Mouse (Mus musculus): ENCODE results near the gene Lonp2.

DNA sequence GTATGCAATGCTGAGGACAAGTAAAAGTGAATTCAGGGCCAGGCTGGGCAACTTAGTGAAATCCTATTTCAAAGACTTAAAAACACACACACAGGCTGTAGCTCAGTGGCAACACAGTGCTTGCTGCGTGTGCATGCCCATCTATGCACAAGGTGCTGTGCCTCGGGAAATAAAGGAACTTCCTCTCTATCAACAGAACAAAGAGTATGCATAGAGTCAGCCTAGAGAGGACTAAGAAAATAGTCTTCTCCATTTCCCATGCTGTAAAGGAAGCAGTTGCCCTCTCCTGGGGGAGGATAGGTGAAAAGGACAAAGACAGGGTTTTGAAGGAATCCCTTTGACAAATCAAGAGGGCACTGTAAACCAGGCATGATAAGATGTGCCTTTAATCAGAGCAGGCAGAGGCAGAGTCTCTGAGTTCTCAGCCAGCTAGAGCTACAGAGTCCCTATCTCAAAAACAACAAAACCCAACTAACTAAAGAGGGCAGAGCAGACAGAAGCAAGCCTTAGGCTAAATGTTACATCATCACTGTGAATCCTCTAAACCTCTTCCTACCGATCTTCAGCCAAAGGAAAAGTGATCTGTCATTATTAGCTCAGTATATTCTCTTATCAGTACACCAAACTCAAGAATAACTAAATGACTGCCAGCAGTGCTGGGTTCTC lies 111.7 kb downstream of the Lonp2 start:
- no peak for TF ChIP-seq POLR2A (IDR thresholded peaks at IDR 0.05; ENCODE audit: insufficient read length, low read depth)
- TF ChIP-seq E2F4 (IDR thresholded peaks at IDR 0.05; ENCODE audit: insufficient read depth), result no peak
- TF ChIP-seq USF1 (IDR thresholded peaks at IDR 0.05; ENCODE audit: low read depth), result no peak
- TF ChIP-seq MYOG (IDR thresholded peaks at IDR 0.05; ENCODE audit: control insufficient read depth in 1 of 3, insufficient read depth in 1 of 3, insufficient read length in 2 of 3, low read depth in 2 of 3), result no peak
- TF ChIP-seq CEBPB (IDR thresholded peaks at IDR 0.05; ENCODE audit: insufficient read depth, poor library complexity, severe bottlenecking), result no peak
- no peak for TF ChIP-seq TCF12 (IDR thresholded peaks at IDR 0.05; ENCODE audit: insufficient read depth, poor library complexity, severe bottlenecking)
